Mouse (Mus musculus) neural tube, embryonic 13.5 days (tissue): ENCODE measurements around the gene Sgcd. TPM values are rescaled to one million over a fixed set of nuclear protein-coding genes. Genes with fewer than 3 reads are reported as not detected.
A peak's percentile ranks its signal among the peaks of the same experiment; 100 is the strongest.

Source experiments
- ATAC-seq: fragments of 200-750 bp; cut with Nextera tagmentation; 2 replicates; pipeline ENCODE4 v1.8.0; 2017; ENCODE audit warnings: low read depth, mild to moderate bottlenecking, moderate TSS enrichment, moderate library complexity
- H3K27ac ChIP-seq: fragments of 300-500 bp; sonication (generic); replicated peaks from 2 replicates; pipeline ENCODE4 v1.5.1; 2015; ENCODE audit warnings: moderate library complexity, mild to moderate bottlenecking, inconsistent platforms
- H3K27me3 ChIP-seq: fragments of 300-500 bp; sonication (generic); 2 replicates; pipeline ENCODE4 v1.6.1; 2015; ENCODE audit warnings: mild to moderate bottlenecking, inconsistent platforms
- H3K36me3 ChIP-seq: fragments of 300-500 bp; sonication (generic); 2 replicates; pipeline ENCODE4 v1.6.1; 2015; ENCODE audit warnings: mild to moderate bottlenecking, inconsistent platforms
- H3K4me1 ChIP-seq: fragments of 300-500 bp; sonication (generic); replicated peaks from 2 replicates; pipeline ENCODE4 v1.6.1; 2015; ENCODE audit warnings: inconsistent platforms
- H3K4me2 ChIP-seq: fragments of 300-500 bp; sonication (generic); 2 replicates; pipeline ENCODE4 v1.6.1; 2015; ENCODE audit warnings: inconsistent platforms, mild to moderate bottlenecking, moderate library complexity
- H3K4me3 ChIP-seq: fragments of 300-500 bp; sonication (generic); 2 replicates; pipeline ENCODE4 v1.5.1; 2015; ENCODE audit warnings: mild to moderate bottlenecking, inconsistent platforms
- H3K9ac ChIP-seq: fragments of 300-500 bp; sonication (generic); 2 replicates; pipeline ENCODE4 v1.6.1; 2015; ENCODE audit warnings: moderate library complexity, mild to moderate bottlenecking, inconsistent platforms
- H3K9me3 ChIP-seq: fragments of 300-500 bp; sonication (generic); 2 replicates; pipeline ENCODE4 v1.6.1; 2016; ENCODE audit warnings: inconsistent platforms
- WGBS: fragments of 180-500 bp; shearing (Covaris S2); methylation state at CpG from one replicate; pipeline ENCODE4 v1.1.7; 2015; 5-methylcytosine and 5-hydroxymethylcytosine counted together
- polyA plus RNA-seq: library from polyadenylated mRNA; unstranded; fragments of >200 nt; fragmentation: Nextera tagmentation; extraction: Ambion mirVana; gene quantifications from 2 replicates; pipeline ENCODE4 v1.2.1, GENCODE M21; 2015

The Sgcd gene
- polyA plus RNA-seq, 1 experiment from 2014 or later, result 3.0 TPM

DNA sequence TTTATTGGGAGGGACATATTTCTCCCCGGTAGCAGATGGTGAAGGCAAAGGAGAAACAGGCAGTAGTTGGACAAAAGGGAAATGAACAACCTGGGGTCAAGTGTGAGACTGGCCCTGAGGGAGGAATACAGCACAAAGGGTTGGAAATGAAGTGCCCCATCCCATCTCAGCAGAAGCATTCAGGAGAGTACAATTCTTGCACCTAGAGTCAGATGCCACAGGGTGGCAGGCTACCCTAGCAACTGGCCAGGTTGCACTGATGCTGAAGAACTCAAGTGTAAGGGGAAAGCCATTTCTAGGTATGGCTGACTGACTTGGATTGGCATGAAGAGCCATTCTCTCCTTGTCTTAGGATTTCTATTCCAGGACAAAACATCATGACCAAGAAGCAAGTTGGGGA lies 1124.0 kb downstream of the Sgcd start:
- 63% methylated on average over 1 of the region's 1 CpGs for WGBS
- no peaks in the 10 kb centered on the region for H3K9me3 ChIP-seq
- H3K9ac ChIP-seq, result no peak overlapping the region
- H3K4me1 ChIP-seq, result no peaks in the 10 kb centered on the region
- no peak overlapping the region for H3K27ac ChIP-seq
- peak; percentile 61; the same call in 1 of the 2 replicates for ATAC-seq
- H3K36me3 ChIP-seq, result no peaks in the 10 kb centered on the region
- no peak overlapping the region for H3K4me2 ChIP-seq
- no peaks in the 10 kb centered on the region; the same call in 1 of the 2 replicates for H3K27me3 ChIP-seq
- H3K4me3 ChIP-seq, result no peak overlapping the region

DNA sequence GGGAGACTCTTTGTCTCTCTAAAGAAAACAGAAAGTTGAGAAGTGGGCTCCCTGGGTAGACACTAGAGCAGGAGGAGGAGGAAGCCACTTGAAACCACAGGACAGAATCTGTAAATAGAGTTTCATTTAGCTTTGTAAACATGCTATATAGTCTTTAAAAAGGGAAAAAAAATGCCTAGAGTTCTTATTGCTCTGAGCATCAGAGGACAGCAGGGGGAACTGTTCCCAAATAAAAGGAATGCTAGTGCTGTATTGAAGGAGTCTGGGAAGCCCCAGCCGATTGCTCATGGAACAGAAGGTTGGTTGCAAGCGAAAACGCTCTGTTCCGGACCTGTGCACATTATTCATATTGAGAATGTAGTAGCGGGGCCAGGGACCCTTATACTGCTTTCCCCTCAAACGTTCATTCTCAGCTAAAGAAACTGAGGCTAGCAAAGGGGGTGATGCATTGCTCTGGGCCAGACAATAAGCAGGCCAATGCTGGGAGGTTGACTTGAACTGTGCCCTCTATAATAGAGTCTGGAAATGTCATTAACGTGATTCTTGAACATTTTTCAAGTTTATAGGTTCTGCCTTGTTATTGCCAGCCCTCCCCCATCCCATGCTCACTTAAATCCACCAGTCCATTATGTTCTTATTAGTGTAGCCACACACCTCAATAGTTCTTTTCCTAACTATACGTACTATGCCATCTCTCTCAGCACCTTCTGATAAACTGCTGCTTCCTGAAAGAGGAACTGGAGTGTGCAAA lies 1140.4 kb downstream of the Sgcd start:
- H3K9me3 ChIP-seq, result no peaks in the 10 kb centered on the region
- no peak overlapping the region for H3K4me2 ChIP-seq
- H3K27ac ChIP-seq, result no peak overlapping the region
- no peak overlapping the region for H3K9ac ChIP-seq
- peak; percentile 63 for ATAC-seq
- H3K4me3 ChIP-seq, result no peak overlapping the region
- WGBS, result 34% methylated on average over 8 of the region's 8 CpGs
- H3K36me3 ChIP-seq, result no peaks in the 10 kb centered on the region
- H3K27me3 ChIP-seq, result no peaks in the 10 kb centered on the region
- H3K4me1 ChIP-seq, result 0 out of 2 replicates have a peak, but pooled peaks cover 3% of the 10 kb centered on the region

GRCm38 (mm10) chr11:46847827-46848220 lies 1140.9 kb downstream of the Sgcd start:
- H3K4me3 ChIP-seq, result no peak overlapping the region
- H3K27ac ChIP-seq, result no peak overlapping the region
- WGBS, result 48% methylated on average over 3 of the region's 3 CpGs
- no peaks in the 10 kb centered on the region for H3K27me3 ChIP-seq
- no peaks in the 10 kb centered on the region for H3K9me3 ChIP-seq
- H3K4me1 ChIP-seq, result 0 out of 2 replicates have a peak, but pooled peaks cover 3% of the 10 kb centered on the region
- H3K36me3 ChIP-seq, result no peaks in the 10 kb centered on the region
- no peak overlapping the region for H3K9ac ChIP-seq
- ATAC-seq, result no peak
- H3K4me2 ChIP-seq, result no peak overlapping the region

GRCm38 (mm10) chr11:46846661-46847060 lies 1142.1 kb downstream of the Sgcd start:
- Histone ChIP-seq H3K36me3 (no peaks in the 10 kb centered on the region), H3K4me1 (0 out of 2 replicates have a peak, but pooled peaks cover 3% of the 10 kb centered on the region), H3K9me3 (no peaks in the 10 kb centered on the region), H3K27ac (no peak overlapping the region), H3K4me3 (no peak overlapping the region), H3K27me3 (no peaks in the 10 kb centered on the region), H3K9ac (no peak overlapping the region), H3K4me2 (no peak overlapping the region)
- WGBS, result 43% methylated on average over 1 of the region's 1 CpGs
- no peak for ATAC-seq
